Mouse (Mus musculus) CH12.LX (cell line): ENCODE measurements around the gene Tmem240. TPM values are rescaled to one million over a fixed set of nuclear protein-coding genes. Genes with fewer than 3 reads are reported as not detected.

Source experiments
- DNase-seq: peaks from one replicate; pipeline ENCODE4 v3.0.0-alpha.2; 2013; ENCODE audit errors: extremely low read depth
- H3K27ac ChIP-seq: 2 replicates; pipeline ENCODE4 v1.5.1; 2012; ENCODE audit warnings: low read depth, mild to moderate bottlenecking, control low read depth, moderate library complexity; ENCODE audit not compliant: insufficient read depth
- H3K27me3 ChIP-seq: replicated peaks from 2 replicates; pipeline ENCODE3; 2012; ENCODE audit warnings: inconsistent platforms
- H3K36me3 ChIP-seq, 2 experiments: replicated peaks in 1 of 2; 2 replicates each; pipeline versions ENCODE3 to v1.6.1; 2012; ENCODE audit warnings: inconsistent platforms in 1 of 2, low read length in 1 of 2, mild to moderate bottlenecking in 1 of 2, mixed read lengths in 1 of 2, moderate library complexity in 1 of 2; ENCODE audit not compliant: control insufficient read depth in 1 of 2, insufficient read depth in 1 of 2
- H3K4me1 ChIP-seq, 2 experiments: 2 replicates each; pipeline ENCODE4 v1.6.1; 2012; ENCODE audit warnings: inconsistent platforms in 1 of 2, moderate library complexity in 1 of 2; ENCODE audit not compliant: insufficient read depth in 2 of 2, control insufficient read depth in 1 of 2
- H3K4me2 ChIP-seq: 2 replicates; pipeline ENCODE4 v1.6.1; 2012; ENCODE audit warnings: low read depth, mild to moderate bottlenecking, control low read depth; ENCODE audit not compliant: poor library complexity, insufficient read depth, severe bottlenecking
- H3K4me3 ChIP-seq, 3 experiments: fragments of 150-350 bp in 1 of 3; sonication (generic) in 1 of 3; replicated peaks in 1 of 3; 2 replicates each; pipeline versions ENCODE3 to v1.5.1; 2011 to 2012; ENCODE audit warnings: low read depth in 2 of 3, low read length in 2 of 3, mild to moderate bottlenecking in 2 of 3, moderate library complexity in 2 of 3, control low read depth in 1 of 3, improper control_type of control experiment in 1 of 3, inconsistent platforms in 1 of 3, mixed read lengths in 1 of 3; ENCODE audit not compliant: poor library complexity in 1 of 3
- H3K79me2 ChIP-seq: replicated peaks from 2 replicates; pipeline ENCODE4 v1.6.1; 2012; ENCODE audit warnings: mild to moderate bottlenecking, moderate library complexity; ENCODE audit not compliant: control insufficient read depth, poor library complexity, insufficient read depth, severe bottlenecking; ENCODE audit errors: extremely low read depth
- H3K9ac ChIP-seq: 2 replicates; pipeline ENCODE4 v1.6.1; 2012; ENCODE audit warnings: low read depth, mild to moderate bottlenecking, control low read depth, moderate library complexity; ENCODE audit not compliant: insufficient read depth
- H3K9me3 ChIP-seq: replicated peaks from 2 replicates; pipeline ENCODE3; 2012; ENCODE audit warnings: low read length, inconsistent platforms, mixed read lengths
- CHD2 ChIP-seq: IDR thresholded peaks from 2 replicates; pipeline ENCODE4 v1.6.1; 2011; ENCODE audit warnings: low read length, improper control_type of control experiment
- CTCF ChIP-seq, 2 experiments: IDR thresholded peaks in 1 of 2; conservative IDR thresholded peaks in 1 of 2; 2 replicates each; pipeline ENCODE4 v1.5.1; 2011 to 2012; ENCODE audit warnings: low read depth in 2 of 2, low read length in 2 of 2, improper control_type of control experiment in 1 of 2, inconsistent platforms in 1 of 2, mild to moderate bottlenecking in 1 of 2, moderate library complexity in 1 of 2
- E2F4 ChIP-seq: IDR thresholded peaks from 2 replicates; pipeline ENCODE4 v1.6.1; 2011; ENCODE audit warnings: low read depth, low read length, improper control_type of control experiment; ENCODE audit not compliant: insufficient replicate concordance
- ELF1 ChIP-seq: IDR thresholded peaks from 2 replicates; pipeline ENCODE4 v1.6.1; 2014; ENCODE audit warnings: low read depth, mild to moderate bottlenecking, inconsistent platforms, low read length, improper control_type of control experiment
- EP300 ChIP-seq: IDR thresholded peaks from 2 replicates; pipeline ENCODE4 v1.6.1; 2011; ENCODE audit warnings: low read length, improper control_type of control experiment
- GABPA ChIP-seq: IDR thresholded peaks from 2 replicates; pipeline ENCODE4 v1.6.1; 2012; ENCODE audit warnings: low read depth, low read length, improper control_type of control experiment, inconsistent platforms; ENCODE audit not compliant: insufficient replicate concordance
- KAT2A ChIP-seq: IDR thresholded peaks from 2 replicates; pipeline ENCODE4 v1.6.1; 2012; ENCODE audit warnings: low read length, improper control_type of control experiment, inconsistent platforms; ENCODE audit not compliant: insufficient replicate concordance
- MAZ ChIP-seq: IDR thresholded peaks from 2 replicates; pipeline ENCODE4 v1.6.1; 2012; ENCODE audit warnings: low read depth, mild to moderate bottlenecking, inconsistent platforms, low read length, improper control_type of control experiment, moderate library complexity
- MEF2A ChIP-seq: IDR thresholded peaks from 2 replicates; pipeline ENCODE4 v1.6.1; 2014; ENCODE audit warnings: low read depth, mild to moderate bottlenecking, inconsistent platforms, low read length, improper control_type of control experiment, borderline replicate concordance
- MYC ChIP-seq: IDR thresholded peaks from 2 replicates; pipeline ENCODE4 v1.6.1; 2011; ENCODE audit warnings: low read depth, mild to moderate bottlenecking, improper control_type of control experiment, low read length
- NELFE ChIP-seq: IDR thresholded peaks from 2 replicates; pipeline ENCODE4 v1.6.1; 2011; ENCODE audit warnings: low read depth, low read length, improper control_type of control experiment
- NRF1 ChIP-seq: IDR thresholded peaks from 2 replicates; pipeline ENCODE4 v1.6.1; 2014; ENCODE audit warnings: low read depth, mild to moderate bottlenecking, inconsistent platforms, low read length, improper control_type of control experiment, moderate library complexity
- POLR2A ChIP-seq: IDR thresholded peaks from 2 replicates; pipeline ENCODE4 v1.6.1; 2011; ENCODE audit warnings: low read depth, mild to moderate bottlenecking, improper control_type of control experiment, low read length
- RCOR1 ChIP-seq: conservative IDR thresholded peaks from 2 replicates; pipeline ENCODE4 v1.6.1; 2012; ENCODE audit warnings: low read depth, mild to moderate bottlenecking, inconsistent platforms, low read length, improper control_type of control experiment
- SIN3A ChIP-seq: IDR thresholded peaks from 2 replicates; pipeline ENCODE4 v1.6.1; 2012; ENCODE audit warnings: low read length, improper control_type of control experiment, inconsistent platforms
- SMC3 ChIP-seq: IDR thresholded peaks from 2 replicates; pipeline ENCODE4 v1.6.1; 2011; ENCODE audit warnings: low read depth, low read length, improper control_type of control experiment
- TBP ChIP-seq: conservative IDR thresholded peaks from 2 replicates; pipeline ENCODE4 v1.6.1; 2011; ENCODE audit warnings: low read depth, low read length, improper control_type of control experiment
- USF1 ChIP-seq: IDR thresholded peaks from 2 replicates; pipeline ENCODE4 v1.6.1; 2014; ENCODE audit warnings: low read depth, mild to moderate bottlenecking, inconsistent platforms, low read length, improper control_type of control experiment
- USF2 ChIP-seq: conservative IDR thresholded peaks from 2 replicates; pipeline ENCODE4 v1.6.1; 2011; ENCODE audit warnings: low read depth, low read length, improper control_type of control experiment
- ZC3H11A ChIP-seq: IDR thresholded peaks from 2 replicates; pipeline ENCODE4 v1.6.1; 2012; ENCODE audit warnings: low read depth, mild to moderate bottlenecking, inconsistent platforms, low read length, improper control_type of control experiment
- ZMIZ1 ChIP-seq: IDR thresholded peaks from 2 replicates; pipeline ENCODE4 v1.6.1; 2012; ENCODE audit warnings: low read depth, mild to moderate bottlenecking, inconsistent platforms, low read length, improper control_type of control experiment
- ZNF384 ChIP-seq: IDR thresholded peaks from 2 replicates; pipeline ENCODE4 v1.6.1; 2012; ENCODE audit warnings: low read depth, low read length, improper control_type of control experiment, inconsistent platforms
- dilution Hi-C: fragments of 300-500 bp; cut with MboI; formaldehyde crosslinking; loops from 2 replicates; pipeline ENCODE4 v1.14.3; 2020; ENCODE audit warnings: low sequenced_read_pairs; ENCODE audit not compliant: extremely low pct_unique_long_range_greater_than_20kb, extremely low pct_ligation_motif_present
- in situ Hi-C: fragments of 300-500 bp; cut with MboI; formaldehyde crosslinking; loops from 3 replicates; pipeline ENCODE4 v1.14.3; 2019; ENCODE audit warnings: low sequenced_read_pairs, low pct_ligation_motif_present, low pct_unique_long_range_greater_than_20kb, mixed read lengths
- polyA plus RNA-seq: library from polyadenylated mRNA; unstranded; fragments of >175 nt; gene quantifications from 2 replicates; pipeline ENCODE4 v1.2.1, GENCODE M21; 2012; ENCODE audit warnings: low read depth; ENCODE audit not compliant: insufficient read length
- total RNA-seq, 2 experiments: library from RNA; depleted of rRNA; stranded (reverse); fragments of 300-350 nt in 1 of 2; fragments of >200 nt in 1 of 2; gene quantifications; 2 replicates each; pipeline ENCODE4 v1.2.3; 2012 to 2014

Gene Tmem240
- total and polyA plus RNA-seq, 3 experiments: 0.14 to 0.38 TPM; not detected in 1

- Histone ChIP-seq H3K9ac (no peak overlapping the region), H3K36me3 (no peaks in the 10 kb centered on the region), H3K27me3 (peaks cover 44% of the 10 kb centered on the region), H3K4me3 (no peak overlapping the region), H3K4me1 (peaks cover 21 to 45% of the 10 kb centered on the region in 2 experiments), H3K27ac (no peak overlapping the region), H3K4me2 (no peak overlapping the region), H3K79me2 (no peaks in the 10 kb centered on the region), H3K9me3 (no peaks in the 10 kb centered on the region)
- no peak for DNase-seq
- TF ChIP-seq ZMIZ1 (no peak), USF2 (no peak), USF1 (no peak), CHD2 (no peak), RCOR1 (no peak), ELF1 (no peak), MYC (no peak), SIN3A (no peak), KAT2A (no peak), NELFE (no peak)
- dilution Hi-C loops (no loop called here), in situ Hi-C loops (no loop called here)
Observed at GRCm38 (mm10) chr4:155771706-155772105, 37.1 kb downstream of the Tmem240 start.

DNA sequence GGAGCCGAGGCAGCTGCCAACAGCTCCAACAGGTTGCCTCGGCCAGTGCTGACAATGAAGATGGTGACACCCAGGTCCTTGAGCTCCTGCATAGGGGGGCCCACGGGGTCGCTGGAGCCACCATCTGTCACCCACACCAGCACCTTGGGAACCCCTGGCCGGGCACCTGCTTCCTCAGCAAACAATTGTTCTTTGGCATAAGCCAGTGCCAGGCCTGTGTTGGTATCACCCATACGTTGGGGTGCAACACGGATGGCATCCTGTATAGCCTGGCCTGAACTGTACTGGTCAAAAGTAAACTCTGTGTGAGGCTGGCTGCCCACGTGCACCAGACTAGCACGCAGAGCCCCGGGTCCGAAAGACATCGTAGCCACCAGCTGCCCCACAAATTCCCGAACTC is 38.2 kb downstream of the Tmem240 start:
- Histone ChIP-seq H3K36me3 (no peaks in the 10 kb centered on the region), H3K4me3 (no peak overlapping the region), H3K9me3 (no peaks in the 10 kb centered on the region), H3K79me2 (no peaks in the 10 kb centered on the region), H3K4me2 (no peak overlapping the region), H3K27ac (no peak overlapping the region), H3K27me3 (peaks cover 44% of the 10 kb centered on the region), H3K9ac (no peak overlapping the region), H3K4me1 (peaks cover 21 to 50% of the 10 kb centered on the region in 2 experiments)
- no peak for DNase-seq
- TF ChIP-seq MAZ: no peak
- TF ChIP-seq TBP: no peak
- no peak for TF ChIP-seq SIN3A
- no peak for TF ChIP-seq E2F4
- no peak for TF ChIP-seq EP300
- no peak for TF ChIP-seq CHD2
- TF ChIP-seq ZNF384: no peak
- TF ChIP-seq ELF1: no peak
- no peak for TF ChIP-seq NELFE
- no peak for TF ChIP-seq NRF1
- TF ChIP-seq CTCF (conservative IDR thresholded peaks at IDR 0.05 in 1 of 2, IDR thresholded peaks at IDR 0.05 in 1 of 2; ENCODE audit: low read depth in 2 of 2, low read length in 2 of 2): no peak
- TF ChIP-seq ZC3H11A: no peak
- no peak for TF ChIP-seq MEF2A
- no peak for TF ChIP-seq SMC3
- TF ChIP-seq POLR2A: no peak
- TF ChIP-seq GABPA: no peak
- no peak for TF ChIP-seq KAT2A
- in situ Hi-C loops: no loop called here
- dilution Hi-C loops: no loop called here
